Mouse (Mus musculus): Measurements from ENCODE around the gene Rab2b. TPM values are rescaled to one million over a fixed set of nuclear protein-coding genes. Genes with fewer than 3 reads are reported as not detected.
A peak's percentile ranks its signal among the peaks of the same experiment; 100 is the strongest.

The Rab2b gene
- polyA plus RNA-seq (2011; ENCODE audit: insufficient read depth, insufficient read length, low read depth, missing spikeins), result 16.5 and 23.2 TPM in 2 replicates

DNA sequence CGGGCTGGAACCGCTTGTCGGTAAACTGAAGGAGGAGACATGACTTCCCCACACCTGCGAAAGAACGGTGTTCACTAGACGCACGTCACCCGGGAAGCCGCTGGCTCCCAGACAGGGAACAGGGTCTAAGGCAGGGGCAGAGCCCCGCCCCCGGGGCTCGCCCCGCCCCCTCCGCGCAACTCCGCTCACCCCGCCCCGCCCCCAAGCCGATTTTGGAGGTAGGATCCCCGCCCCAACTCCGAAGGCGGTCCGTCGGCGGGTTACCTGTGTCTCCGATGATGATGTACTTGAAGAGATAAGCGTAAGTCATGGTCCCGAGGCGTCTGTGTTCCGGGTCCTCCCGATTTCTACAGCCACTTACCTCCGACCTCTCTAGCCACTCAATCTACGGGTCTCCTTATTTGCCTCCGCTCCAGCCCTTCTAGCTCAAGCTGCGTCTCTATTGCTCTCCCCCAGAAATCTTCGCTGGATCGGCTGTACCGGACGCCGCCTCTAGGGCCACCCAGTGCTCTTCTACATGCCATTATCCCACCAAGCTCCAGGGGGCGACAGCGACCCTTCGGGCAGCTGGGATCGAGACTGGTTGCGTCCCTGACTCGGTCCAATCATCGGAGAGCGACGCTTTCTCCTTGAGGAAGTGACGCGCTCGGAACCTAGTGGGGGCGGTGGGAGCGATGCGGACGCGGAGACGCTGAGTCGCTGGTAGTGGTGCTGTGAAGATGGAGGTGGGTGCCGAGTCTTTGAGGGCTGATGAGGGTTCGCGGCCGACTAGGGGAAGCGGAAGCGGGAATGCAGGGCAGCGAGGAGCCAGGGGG lies at the start of gene Rab2b, which contains the start of gene Tox4:
Rab2b (minus strand) TSS at position 614 of the 815 bp plus-strand sequence.
Tox4 (plus strand) TSS at position 215 of the 815 bp plus-strand sequence.
- H3K36me3 ChIP-seq (ENCODE audit: control insufficient read depth, insufficient read depth, low read length, poor library complexity, severe bottlenecking), result no peaks in the 10 kb centered on the region
- TF ChIP-seq EP300 (IDR thresholded peaks at IDR 0.05; ENCODE audit: insufficient read depth, low read depth, low read length) (0 out of 2 replicates have a peak, but pooled peaks have one; percentile 28), CTCF (IDR thresholded peaks at IDR 0.05; ENCODE audit: low read depth, low read length) (peak; percentile 84), POLR2A (IDR thresholded peaks at IDR 0.05; ENCODE audit: insufficient read depth, low read length) (peak; percentile 86)

DNA sequence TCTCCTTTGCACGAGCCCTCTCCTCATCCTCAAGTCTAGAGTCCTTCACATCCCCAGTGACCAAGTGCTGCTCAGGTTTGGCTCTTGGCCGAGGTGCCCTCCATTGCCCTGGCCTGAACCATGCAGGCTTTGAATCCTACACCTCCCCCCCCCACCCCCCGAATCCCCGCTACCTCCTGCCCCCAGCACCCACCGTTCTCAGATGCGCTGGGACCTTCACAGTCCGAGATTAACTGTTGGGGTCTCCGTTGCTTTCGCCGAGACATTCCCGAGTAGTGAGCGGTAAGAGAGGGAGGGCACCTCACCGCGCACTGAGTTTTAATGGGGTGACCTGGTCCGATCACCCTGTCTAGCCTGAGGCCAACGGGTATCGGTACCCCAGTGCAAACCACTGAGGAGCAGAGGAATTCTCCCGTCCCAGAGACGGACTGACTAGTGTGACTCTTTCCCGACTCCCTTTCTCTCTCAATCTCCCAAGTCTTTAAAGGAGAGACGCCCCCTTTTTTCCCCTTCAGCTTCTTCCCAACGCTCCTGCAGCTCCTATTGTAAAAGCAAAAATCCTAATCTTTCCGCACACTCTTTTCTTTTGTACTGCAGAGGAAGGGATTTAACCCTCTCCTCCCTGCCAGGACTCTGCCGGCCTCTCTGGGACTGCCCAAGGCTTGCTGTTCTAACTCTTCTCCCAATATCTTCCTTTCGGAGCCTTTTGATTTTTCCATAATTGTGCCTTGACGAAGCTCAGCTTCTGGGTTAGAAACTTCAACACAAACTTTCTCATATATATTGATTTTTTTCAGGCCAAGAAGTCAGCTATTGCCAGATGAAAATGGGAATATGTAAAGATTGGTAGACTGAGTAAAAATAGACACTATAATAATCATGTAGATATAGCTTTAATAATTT lies 48.8 kb upstream of the Rab2b start, which contains the start of gene Sall2:
Sall2 (minus strand) TSS at position 853 of the 903 bp plus-strand sequence.
- Histone ChIP-seq H3K9me3 (replicated peaks; ENCODE audit: control insufficient read depth, insufficient read depth, low read length, poor library complexity, severe bottlenecking) (no peaks in the 10 kb centered on the region), H3K4me3 (ENCODE audit: low read depth, low read length) (peak within 1 kb of the TSS; percentile 70), H3K9ac (ENCODE audit: low read depth, poor library complexity, severe bottlenecking) (peak within 1 kb of the TSS; percentile 14; the same call in 1 of the 2 replicates), H3K27ac (ENCODE audit: insufficient read depth, low read length) (no peak within 1 kb of the TSS), H3K4me1 (ENCODE audit: control insufficient read depth, insufficient read depth, low read length) (peaks cover 4% of the 10 kb centered on the region), H3K36me3 (ENCODE audit: control insufficient read depth, insufficient read depth, low read length, poor library complexity, severe bottlenecking) (no peaks in the 10 kb centered on the region), H3K27me3 (ENCODE audit: control insufficient read depth, insufficient read depth, low read length, poor library complexity, severe bottlenecking) (no peaks in the 10 kb centered on the region)
- TF ChIP-seq CTCF (IDR thresholded peaks at IDR 0.05; ENCODE audit: low read depth, low read length), result no peak
- no peak for TF ChIP-seq EP300 (IDR thresholded peaks at IDR 0.05; ENCODE audit: insufficient read depth, low read depth, low read length)

More for the DNA sequence above, at the start of gene Rab2b, which contains the start of gene Tox4:
- Histone ChIP-seq H3K4me1 (ENCODE audit: control insufficient read depth, insufficient read depth, low read length) (no peaks in the 10 kb centered on the region), H3K27ac (ENCODE audit: insufficient read depth, low read length) (peak within 1 kb of the TSS; percentile 9), H3K9ac (ENCODE audit: low read depth, poor library complexity, severe bottlenecking) (peak within 1 kb of the TSS; percentile 70), H3K9me3 (replicated peaks; ENCODE audit: control insufficient read depth, insufficient read depth, low read length, poor library complexity, severe bottlenecking) (no peaks in the 10 kb centered on the region), H3K4me3 (ENCODE audit: low read depth, low read length) (peak within 1 kb of the TSS; percentile 91), H3K27me3 (ENCODE audit: control insufficient read depth, insufficient read depth, low read length, poor library complexity, severe bottlenecking) (no peaks in the 10 kb centered on the region)

DNA sequence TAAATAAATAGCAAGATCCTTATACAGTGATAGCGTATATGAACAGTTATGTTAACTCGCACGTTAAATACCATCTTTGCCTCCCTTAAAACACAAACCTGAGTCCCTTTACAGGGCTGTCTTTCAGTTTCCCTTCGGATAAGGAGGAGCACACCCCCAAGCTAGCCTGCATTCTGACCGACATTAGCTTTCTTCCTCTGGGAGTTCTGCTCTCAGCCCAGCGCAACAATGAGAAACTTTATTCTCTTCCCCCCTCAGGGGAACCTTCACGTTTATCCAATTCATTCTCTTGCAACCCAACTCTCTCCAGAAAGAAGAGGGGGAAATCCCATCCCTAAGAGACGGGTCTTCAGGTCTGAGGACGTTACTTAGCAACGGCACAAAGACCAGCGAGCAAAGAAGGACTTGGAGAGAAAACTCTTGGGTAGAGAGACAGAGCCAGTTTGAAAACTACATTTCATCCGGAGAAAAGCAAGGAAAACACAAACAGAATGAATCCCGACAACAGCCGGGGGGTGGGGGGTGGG lies 48.1 kb upstream of the Rab2b start:
- no peaks in the 10 kb centered on the region for H3K36me3 ChIP-seq (ENCODE audit: control insufficient read depth, insufficient read depth, low read length, poor library complexity, severe bottlenecking)
- H3K4me3 ChIP-seq (ENCODE audit: low read depth, low read length), result no peak overlapping the region
- H3K9ac ChIP-seq (ENCODE audit: low read depth, poor library complexity, severe bottlenecking), result peak overlapping the region; percentile 14; the same call in 1 of the 2 replicates
- H3K27me3 ChIP-seq (ENCODE audit: control insufficient read depth, insufficient read depth, low read length, poor library complexity, severe bottlenecking), result no peaks in the 10 kb centered on the region
- peaks cover 4% of the 10 kb centered on the region for H3K4me1 ChIP-seq (ENCODE audit: control insufficient read depth, insufficient read depth, low read length)
- no peak for TF ChIP-seq EP300 (IDR thresholded peaks at IDR 0.05; ENCODE audit: insufficient read depth, low read depth, low read length)
- H3K9me3 ChIP-seq (replicated peaks; ENCODE audit: control insufficient read depth, insufficient read depth, low read length, poor library complexity, severe bottlenecking), result no peaks in the 10 kb centered on the region
- no peak overlapping the region for H3K27ac ChIP-seq (ENCODE audit: insufficient read depth, low read length)

DNA sequence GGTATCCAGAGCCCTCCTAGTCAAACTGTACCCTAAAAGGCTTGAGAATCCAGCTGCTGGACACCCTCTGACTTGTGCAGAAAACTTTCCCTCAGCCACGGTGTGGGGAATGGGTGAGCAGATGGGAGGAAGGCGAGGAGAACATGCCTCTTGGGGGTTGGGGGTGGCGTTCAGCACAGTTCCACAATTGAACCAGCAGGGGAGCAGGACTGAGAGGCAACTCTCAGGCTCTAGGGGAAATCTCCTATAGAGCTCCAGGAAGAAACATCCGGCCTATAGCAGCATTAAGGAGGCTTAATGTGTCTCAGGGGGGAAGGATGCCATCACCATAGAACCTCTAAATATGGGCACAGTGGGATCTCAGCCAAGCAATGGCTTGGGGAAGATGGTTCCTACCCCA lies 46.5 kb upstream of the Rab2b start:
- H3K9me3 ChIP-seq (replicated peaks; ENCODE audit: control insufficient read depth, insufficient read depth, low read length, poor library complexity, severe bottlenecking), result no peaks in the 10 kb centered on the region
- no peak overlapping the region for H3K27ac ChIP-seq (ENCODE audit: insufficient read depth, low read length)
- no peak for TF ChIP-seq POLR2A (IDR thresholded peaks at IDR 0.05; ENCODE audit: insufficient read depth, low read length)
- TF ChIP-seq CTCF (IDR thresholded peaks at IDR 0.05; ENCODE audit: low read depth, low read length), result no peak
- 0 out of 2 replicates have a peak, but pooled peaks have one; percentile 44 for TF ChIP-seq EP300 (IDR thresholded peaks at IDR 0.05; ENCODE audit: insufficient read depth, low read depth, low read length)
- H3K9ac ChIP-seq (ENCODE audit: low read depth, poor library complexity, severe bottlenecking), result no peak overlapping the region
- no peaks in the 10 kb centered on the region for H3K36me3 ChIP-seq (ENCODE audit: control insufficient read depth, insufficient read depth, low read length, poor library complexity, severe bottlenecking)
- no peak overlapping the region for H3K4me3 ChIP-seq (ENCODE audit: low read depth, low read length)
- H3K4me1 ChIP-seq (ENCODE audit: control insufficient read depth, insufficient read depth, low read length), result peaks cover 2% of the 10 kb centered on the region
- no peaks in the 10 kb centered on the region for H3K27me3 ChIP-seq (ENCODE audit: control insufficient read depth, insufficient read depth, low read length, poor library complexity, severe bottlenecking)

DNA sequence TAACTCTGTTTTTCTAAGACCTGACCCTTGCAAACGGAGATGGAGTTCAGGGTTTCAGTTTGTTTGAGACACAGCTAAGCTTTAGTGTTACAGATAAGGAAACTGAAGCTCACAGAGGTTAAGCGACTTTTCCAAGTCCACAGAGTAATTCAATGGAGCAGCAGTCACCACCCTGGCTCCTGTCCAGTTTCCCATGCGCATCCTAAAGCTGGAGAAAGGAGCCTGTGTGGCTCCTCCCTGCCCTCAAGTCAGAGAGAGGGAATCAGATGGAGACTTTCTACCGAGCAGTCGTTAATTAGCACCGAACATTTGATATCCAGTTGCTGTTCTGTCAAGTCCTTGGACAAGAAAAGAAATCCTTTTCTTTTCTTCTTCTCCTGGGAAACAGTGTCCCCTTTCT lies 40.0 kb upstream of the Rab2b start:
- Histone ChIP-seq H3K27ac (ENCODE audit: insufficient read depth, low read length) (no peak overlapping the region), H3K4me1 (ENCODE audit: control insufficient read depth, insufficient read depth, low read length) (no peaks in the 10 kb centered on the region), H3K4me3 (ENCODE audit: low read depth, low read length) (no peak overlapping the region), H3K9ac (ENCODE audit: low read depth, poor library complexity, severe bottlenecking) (no peak overlapping the region), H3K9me3 (replicated peaks; ENCODE audit: control insufficient read depth, insufficient read depth, low read length, poor library complexity, severe bottlenecking) (no peaks in the 10 kb centered on the region), H3K36me3 (ENCODE audit: control insufficient read depth, insufficient read depth, low read length, poor library complexity, severe bottlenecking) (no peaks in the 10 kb centered on the region), H3K27me3 (ENCODE audit: control insufficient read depth, insufficient read depth, low read length, poor library complexity, severe bottlenecking) (no peaks in the 10 kb centered on the region)
- no peak for TF ChIP-seq CTCF (IDR thresholded peaks at IDR 0.05; ENCODE audit: low read depth, low read length)

Data from ES-Bruce4 (cell line).